Mouse (Mus musculus): Measurements from ENCODE around the gene Ptpdc1. TPM values are rescaled to one million over a fixed set of nuclear protein-coding genes. Genes with fewer than 3 reads are reported as not detected.

Gene Ptpdc1
- total and polyA plus RNA-seq, 3 experiments, result not detected

DNA sequence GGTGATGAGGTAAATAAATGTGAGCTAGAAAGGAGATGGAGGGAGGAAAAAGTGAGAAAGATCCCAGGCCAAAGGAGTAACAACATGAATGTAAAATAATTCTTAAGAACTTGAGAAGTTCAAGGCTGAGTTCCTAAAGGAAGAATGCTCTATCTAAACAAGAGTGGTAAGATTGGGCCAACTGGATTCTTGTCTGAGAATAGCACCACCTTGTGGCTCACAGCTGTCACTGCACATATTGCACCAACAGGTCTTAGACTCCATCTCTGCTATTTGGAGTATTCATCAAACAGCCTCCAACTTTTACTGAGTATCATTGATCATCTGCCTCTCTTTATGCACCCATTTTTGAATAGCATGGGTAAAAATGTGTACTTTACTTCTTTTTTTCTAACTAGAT, 14.1 kb upstream of the Ptpdc1 start:
- Histone ChIP-seq H3K9ac (ENCODE audit: insufficient read depth, low read depth) (no peak overlapping the region), H3K4me3 (replicated peaks in 1 of 3; ENCODE audit: low read depth in 2 of 3, low read length in 2 of 3, poor library complexity in 1 of 3) (no peak overlapping the region), H3K4me1 (ENCODE audit: control insufficient read depth in 1 of 2, insufficient read depth in 2 of 2) (peaks cover 0 to 18% of the 10 kb centered on the region in 2 experiments; a peak in 2 of 4 replicates), H3K27ac (ENCODE audit: insufficient read depth, low read depth) (no peak overlapping the region), H3K79me2 (replicated peaks; ENCODE audit: control insufficient read depth, extremely low read depth, insufficient read depth, poor library complexity, severe bottlenecking) (no peaks in the 10 kb centered on the region), H3K9me3 (replicated peaks; ENCODE audit: low read length) (no peaks in the 10 kb centered on the region), H3K27me3 (replicated peaks) (no peaks in the 10 kb centered on the region), H3K36me3 (replicated peaks in 1 of 2; ENCODE audit: control insufficient read depth in 1 of 2, insufficient read depth in 1 of 2, low read length in 1 of 2) (no peaks in the 10 kb centered on the region), H3K4me2 (ENCODE audit: insufficient read depth, low read depth, poor library complexity, severe bottlenecking) (no peak overlapping the region)
- peak; percentile 31; the same call in 1 of the 2 replicates for TF ChIP-seq ZC3H11A (IDR thresholded peaks at IDR 0.05; ENCODE audit: low read depth, low read length)
- TF ChIP-seq JUND (conservative IDR thresholded peaks at IDR 0.05; ENCODE audit: low read depth, low read length), result no peak
- TF ChIP-seq UBTF (IDR thresholded peaks at IDR 0.05; ENCODE audit: low read depth, low read length), result no peak
- TF ChIP-seq NRF1 (IDR thresholded peaks at IDR 0.05; ENCODE audit: low read depth, low read length), result no peak
- no peak for TF ChIP-seq BHLHE40 (IDR thresholded peaks at IDR 0.05; ENCODE audit: low read depth, low read length)
- TF ChIP-seq MEF2A (IDR thresholded peaks at IDR 0.05; ENCODE audit: borderline replicate concordance, low read depth, low read length), result no peak
- TF ChIP-seq POLR2A (IDR thresholded peaks at IDR 0.05; ENCODE audit: low read depth, low read length), result no peak
- peak; percentile 76 for TF ChIP-seq RAD21 (IDR thresholded peaks at IDR 0.05; ENCODE audit: low read depth, low read length)
- TF ChIP-seq SMC3 (IDR thresholded peaks at IDR 0.05; ENCODE audit: low read depth, low read length), result peak; percentile 95
- TF ChIP-seq ZKSCAN1 (IDR thresholded peaks at IDR 0.05; ENCODE audit: borderline replicate concordance, low read depth, low read length), result no peak
- TF ChIP-seq CTCF (conservative IDR thresholded peaks at IDR 0.05 in 1 of 2, IDR thresholded peaks at IDR 0.05 in 1 of 2; ENCODE audit: low read depth in 2 of 2, low read length in 2 of 2), result peak; percentile 92 to 94
- TF ChIP-seq TBP (conservative IDR thresholded peaks at IDR 0.05; ENCODE audit: low read depth, low read length), result no peak
- no peak for TF ChIP-seq KAT2A (IDR thresholded peaks at IDR 0.05; ENCODE audit: insufficient replicate concordance, low read length)
- no peak for TF ChIP-seq USF2 (conservative IDR thresholded peaks at IDR 0.05; ENCODE audit: low read depth, low read length)
- TF ChIP-seq CHD2 (IDR thresholded peaks at IDR 0.05; ENCODE audit: low read length), result no peak
- dilution Hi-C loops (cut with MboI; ENCODE audit: extremely low pct_ligation_motif_present, extremely low pct_unique_long_range_greater_than_20kb, low sequenced_read_pairs), result no loop called here
- peak; percentile 65 for DNase-seq (ENCODE audit: extremely low read depth)
- in situ Hi-C loops (cut with MboI; ENCODE audit: low pct_ligation_motif_present, low pct_unique_long_range_greater_than_20kb, low sequenced_read_pairs), result loop anchor here (5.0 to 10.0 kb wide), 2 partner anchors 55 to 112 kb away; no protein-coding TSS in a partner anchor

DNA sequence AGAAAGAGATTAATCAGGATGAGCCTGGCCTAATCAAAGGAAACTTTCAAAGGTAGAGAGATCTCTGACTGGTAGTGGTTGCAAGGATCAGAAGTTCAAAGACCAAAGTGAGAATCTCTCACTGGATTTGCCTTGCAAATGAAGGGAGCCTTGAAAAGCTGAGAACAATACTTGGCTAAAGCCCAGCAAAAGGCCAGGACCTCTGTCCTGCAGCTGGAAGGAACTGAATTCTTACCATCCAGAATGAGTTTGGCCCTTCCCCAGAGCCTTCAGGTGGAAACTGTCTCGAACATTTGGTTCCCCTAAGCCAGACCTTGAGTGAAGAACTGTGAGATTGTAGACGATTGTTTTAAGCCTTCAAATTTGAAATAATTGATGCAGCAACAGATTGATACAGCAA, 12.2 kb upstream of the Ptpdc1 start:
- Histone ChIP-seq H3K9me3 (replicated peaks; ENCODE audit: low read length) (no peaks in the 10 kb centered on the region), H3K27ac (ENCODE audit: insufficient read depth, low read depth) (no peak overlapping the region), H3K36me3 (replicated peaks in 1 of 2; ENCODE audit: control insufficient read depth in 1 of 2, insufficient read depth in 1 of 2, low read length in 1 of 2) (no peaks in the 10 kb centered on the region), H3K4me1 (ENCODE audit: control insufficient read depth in 1 of 2, insufficient read depth in 2 of 2) (peaks cover 0 to 13% of the 10 kb centered on the region in 2 experiments; a peak in 2 of 4 replicates), H3K4me3 (replicated peaks in 1 of 3; ENCODE audit: low read depth in 2 of 3, low read length in 2 of 3, poor library complexity in 1 of 3) (no peak overlapping the region), H3K27me3 (replicated peaks) (no peaks in the 10 kb centered on the region), H3K79me2 (replicated peaks; ENCODE audit: control insufficient read depth, extremely low read depth, insufficient read depth, poor library complexity, severe bottlenecking) (no peaks in the 10 kb centered on the region), H3K4me2 (ENCODE audit: insufficient read depth, low read depth, poor library complexity, severe bottlenecking) (no peak overlapping the region), H3K9ac (ENCODE audit: insufficient read depth, low read depth) (no peak overlapping the region)
- dilution Hi-C loops (cut with MboI; ENCODE audit: extremely low pct_ligation_motif_present, extremely low pct_unique_long_range_greater_than_20kb, low sequenced_read_pairs), result no loop called here
- TF ChIP-seq JUN (IDR thresholded peaks at IDR 0.05; ENCODE audit: insufficient read depth, low read depth, low read length) (no peak), NRF1 (IDR thresholded peaks at IDR 0.05; ENCODE audit: low read depth, low read length) (no peak), KAT2A (IDR thresholded peaks at IDR 0.05; ENCODE audit: insufficient replicate concordance, low read length) (no peak), CTCF (conservative IDR thresholded peaks at IDR 0.05 in 1 of 2, IDR thresholded peaks at IDR 0.05 in 1 of 2; ENCODE audit: low read depth in 2 of 2, low read length in 2 of 2) (no peak), BHLHE40 (IDR thresholded peaks at IDR 0.05; ENCODE audit: low read depth, low read length) (no peak), ETS1 (conservative IDR thresholded peaks at IDR 0.05; ENCODE audit: low read depth, low read length) (no peak), TBP (conservative IDR thresholded peaks at IDR 0.05; ENCODE audit: low read depth, low read length) (no peak), IRF4 (IDR thresholded peaks at IDR 0.05; ENCODE audit: low read depth, low read length) (no peak), SMC3 (IDR thresholded peaks at IDR 0.05; ENCODE audit: low read depth, low read length) (no peak), MEF2A (IDR thresholded peaks at IDR 0.05; ENCODE audit: borderline replicate concordance, low read depth, low read length) (no peak), MAX (IDR thresholded peaks at IDR 0.05; ENCODE audit: low read length) (no peak), RCOR1 (conservative IDR thresholded peaks at IDR 0.05; ENCODE audit: low read depth, low read length) (no peak), UBTF (IDR thresholded peaks at IDR 0.05; ENCODE audit: low read depth, low read length) (no peak), POLR2AphosphoS2 (IDR thresholded peaks at IDR 0.05; ENCODE audit: low read depth, low read length) (no peak), PAX5 (IDR thresholded peaks at IDR 0.05; ENCODE audit: low read length) (no peak), EP300 (IDR thresholded peaks at IDR 0.05; ENCODE audit: low read length) (no peak), RAD21 (IDR thresholded peaks at IDR 0.05; ENCODE audit: low read depth, low read length) (no peak), JUND (conservative IDR thresholded peaks at IDR 0.05; ENCODE audit: low read depth, low read length) (no peak), MAZ (IDR thresholded peaks at IDR 0.05; ENCODE audit: low read depth, low read length) (no peak), ZNF384 (IDR thresholded peaks at IDR 0.05; ENCODE audit: low read depth, low read length) (no peak)
- DNase-seq (ENCODE audit: extremely low read depth), result peak; percentile 17
- in situ Hi-C loops (cut with MboI; ENCODE audit: low pct_ligation_motif_present, low pct_unique_long_range_greater_than_20kb, low sequenced_read_pairs), result loop anchor here (5.0 to 10.0 kb wide), 2 partner anchors 53 to 110 kb away; no protein-coding TSS in a partner anchor
